Mouse (Mus musculus) limb, embryonic 12.5 days (tissue): ENCODE measurements around the gene Rtn4rl1. TPM values are rescaled to one million over a fixed set of nuclear protein-coding genes. Genes with fewer than 3 reads are reported as not detected.

Experiments
- ATAC-seq: fragments of 200-750 bp; cut with Nextera tagmentation; 2 replicates; pipeline ENCODE4 v1.8.0; 2017; ENCODE audit warnings: low read depth, moderate TSS enrichment; ENCODE audit not compliant: insufficient number of reproducible peaks, insufficient read depth, low FRiP score, low TSS enrichment
- H3K27ac ChIP-seq: fragments of 300-500 bp; sonication (generic); 2 replicates; pipeline ENCODE4 v1.5.1; 2016; ENCODE audit warnings: mild to moderate bottlenecking, moderate library complexity
- H3K27me3 ChIP-seq: fragments of 300-500 bp; sonication (generic); 2 replicates; pipeline ENCODE4 v1.6.1; 2016; ENCODE audit warnings: mild to moderate bottlenecking, moderate library complexity
- H3K36me3 ChIP-seq: fragments of 300-500 bp; sonication (generic); 2 replicates; pipeline ENCODE4 v1.6.1; 2016; ENCODE audit warnings: mild to moderate bottlenecking, moderate library complexity
- H3K4me1 ChIP-seq: fragments of 300-500 bp; sonication (generic); replicated peaks from 2 replicates; pipeline ENCODE4 v1.6.1; 2016
- H3K4me2 ChIP-seq: fragments of 300-500 bp; sonication (generic); 2 replicates; pipeline ENCODE4 v1.6.1; 2016; ENCODE audit warnings: mild to moderate bottlenecking, moderate library complexity
- H3K4me3 ChIP-seq: fragments of 300-500 bp; sonication (generic); replicated peaks from 2 replicates; pipeline ENCODE4 v1.5.1; 2016; ENCODE audit warnings: mild to moderate bottlenecking
- H3K9ac ChIP-seq: fragments of 300-500 bp; sonication (generic); replicated peaks from 2 replicates; pipeline ENCODE4 v1.6.1; 2016; ENCODE audit warnings: mild to moderate bottlenecking, moderate library complexity
- H3K9me3 ChIP-seq: fragments of 300-500 bp; sonication (generic); 2 replicates; pipeline ENCODE4 v1.6.1; 2016; ENCODE audit warnings: mild to moderate bottlenecking, moderate library complexity
- WGBS: fragments of 180-500 bp; shearing (Covaris S2); methylation state at CpG from one replicate; pipeline ENCODE4 v1.1.7; 2016; 5-methylcytosine and 5-hydroxymethylcytosine counted together
- microRNA counts: library from miRNA; unstranded; fragments of <30 nt; microRNA quantifications from one replicate; lab custom pipeline; 2017
- microRNA-seq: library from miRNA; unstranded; fragments of <30 nt; microRNA quantifications from one replicate; pipeline ENCODE4, GENCODE M21; 2017
- polyA plus RNA-seq: library from polyadenylated mRNA; unstranded; fragments of >200 nt; fragmentation: Nextera tagmentation; extraction: Ambion mirVana; gene quantifications from 2 replicates; pipeline ENCODE4 v1.2.1, GENCODE M21; 2016

The Rtn4rl1 gene
- polyA plus RNA-seq, 1 experiment from 2014 or later = 1.5 TPM

DNA sequence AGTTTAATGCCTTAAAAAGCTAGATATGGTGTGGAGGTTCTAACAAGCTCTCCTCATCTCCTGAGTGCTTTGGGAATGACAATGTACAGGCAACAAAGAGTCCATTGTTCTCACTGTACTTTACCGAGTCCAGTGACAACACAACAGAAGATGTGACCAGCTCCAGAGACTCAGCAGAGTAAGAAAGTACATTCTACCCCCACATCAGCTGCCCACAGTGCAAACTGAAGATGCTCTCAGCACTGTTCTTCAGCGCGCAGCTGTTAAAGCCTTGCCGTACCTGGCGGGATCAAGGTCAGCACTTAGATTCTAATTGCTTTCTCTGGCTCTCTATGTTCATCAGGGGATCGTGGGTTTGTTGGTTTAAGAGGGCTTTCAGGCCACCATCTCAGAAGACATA lies 118.2 kb downstream of the Rtn4rl1 start:
- Histone ChIP-seq H3K4me2 (no peak overlapping the region), H3K27ac (no peak overlapping the region), H3K9me3 (no peaks in the 10 kb centered on the region), H3K4me3 (no peak overlapping the region), H3K27me3 (no peaks in the 10 kb centered on the region), H3K36me3 (peaks cover 93% of the 10 kb centered on the region), H3K9ac (no peak overlapping the region), H3K4me1 (no peaks in the 10 kb centered on the region)
- whole genome bisulfite sequencing = 95% methylated on average over 6 of the region's 6 CpGs
- ATAC-seq = no peak

DNA sequence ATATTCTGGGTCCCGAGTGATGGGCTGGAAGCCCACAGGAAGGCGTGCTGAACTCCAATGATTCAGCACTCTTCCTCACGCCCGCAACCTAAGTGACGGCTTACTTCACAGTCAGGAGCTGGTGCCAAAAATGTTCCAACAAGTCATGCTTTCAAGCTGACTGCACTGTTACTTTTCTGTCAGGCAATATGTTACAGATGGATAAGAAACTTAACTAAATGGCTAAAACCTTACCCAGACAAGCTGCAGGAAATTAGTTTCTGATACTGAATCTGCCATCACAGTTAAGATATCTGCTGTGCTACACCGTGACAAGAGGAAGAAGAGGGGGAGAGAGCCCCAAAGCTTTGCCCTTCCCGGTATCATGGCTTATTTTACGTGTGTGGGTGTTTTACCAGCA lies 120.3 kb downstream of the Rtn4rl1 start:
- no peak overlapping the region for H3K27ac ChIP-seq
- no peak overlapping the region for H3K4me2 ChIP-seq
- H3K27me3 ChIP-seq = no peaks in the 10 kb centered on the region
- H3K36me3 ChIP-seq = peaks cover 85% of the 10 kb centered on the region
- H3K9me3 ChIP-seq = no peaks in the 10 kb centered on the region
- no peaks in the 10 kb centered on the region for H3K4me1 ChIP-seq
- H3K9ac ChIP-seq = no peak overlapping the region
- ATAC-seq = no peak
- WGBS = 90% methylated on average over 8 of the region's 8 CpGs
- no peak overlapping the region for H3K4me3 ChIP-seq

MicroRNAs within 50 kb of the gene (microRNA counts, 519-probe panel; counts per million panel counts)
- microRNA mmu-miR-132 (lab: Ali Mortazavi, UCI) = 3,305 counts per million, percentile 17 among the panel's probes with 10 or more counts
- not detected for microRNA mmu-miR-212 (lab: Ali Mortazavi, UCI)

Small RNAs within 50 kb of the gene (microRNA-seq; reads per million reads assigned to microRNA genes)
- gene Mir132 = 81.4 reads per million, percentile 49 among the genes with 10 or more reads in this experiment
- gene Mir212 = 7.9 reads per million, percentile 22 among the genes with 10 or more reads in this experiment

Other genes with a start within 250 kb of the Rtn4rl1 start
- gene Hic1, start 24.3 kb upstream of the Rtn4rl1 start, polyA plus RNA-seq = 30.3 and 35.5 TPM in 2 replicates
- 29.6 and 31.0 TPM in 2 replicates for gene Ovca2, start 14.9 kb upstream of the Rtn4rl1 start, polyA plus RNA-seq
- gene Dph1, start 2.5 kb upstream of the Rtn4rl1 start, polyA plus RNA-seq = 24.0 and 25.5 TPM in 2 replicates
- gene Rpa1, start 154.5 kb downstream of the Rtn4rl1 start, polyA plus RNA-seq = 153 and 163 TPM in 2 replicates
- gene Smyd4, start 154.7 kb downstream of the Rtn4rl1 start, polyA plus RNA-seq = 20.4 and 22.7 TPM in 2 replicates
- gene Serpinf1, start 228.9 kb downstream of the Rtn4rl1 start, polyA plus RNA-seq = 177 and 181 TPM in 2 replicates
- 0.09 and 0.35 TPM in 2 replicates for gene Serpinf2, start 245.8 kb downstream of the Rtn4rl1 start, polyA plus RNA-seq